In the genomic region with DNA sequence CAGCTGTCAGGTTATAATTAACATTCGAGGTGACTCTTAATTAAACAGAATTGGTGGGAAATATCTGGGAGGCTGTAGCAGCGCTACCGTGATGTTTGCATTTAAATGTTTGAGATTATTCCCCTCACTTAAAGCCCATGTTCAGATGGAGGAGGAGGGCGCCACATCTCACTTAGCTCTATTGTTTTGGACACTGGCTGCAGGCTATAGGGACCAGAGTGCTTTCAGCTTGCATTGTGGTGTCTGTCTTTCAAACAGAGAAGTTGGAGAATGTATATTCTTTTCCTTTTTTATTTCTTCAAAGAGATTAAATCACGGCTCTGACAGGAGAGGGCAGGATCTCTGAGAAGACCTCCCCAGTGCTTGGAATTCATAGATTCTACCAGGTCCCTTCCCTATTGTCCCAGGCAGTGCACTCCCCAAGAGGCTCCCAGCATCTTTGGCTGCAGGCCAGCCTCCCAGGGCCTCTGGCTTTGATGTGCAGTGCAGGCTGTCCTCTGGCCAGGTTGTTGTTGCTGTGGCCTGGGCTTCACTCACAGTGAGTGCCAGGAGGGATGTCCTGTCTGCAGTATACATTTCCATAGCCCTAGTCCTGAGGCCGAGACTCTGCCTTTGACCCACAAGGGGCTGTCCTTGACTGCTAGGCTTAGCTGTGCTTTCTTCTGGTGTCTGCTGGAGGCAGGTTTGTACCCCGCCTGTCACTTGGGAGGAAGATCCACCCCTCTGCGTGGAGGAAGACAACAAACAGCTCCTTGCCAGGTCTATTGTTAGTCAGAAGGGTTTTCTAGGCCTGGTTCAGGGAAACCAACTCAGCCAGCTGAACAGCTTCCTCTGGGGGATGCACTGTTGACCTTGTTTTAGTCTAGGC, we compare ENCODE assay signal across 8 mouse cellular contexts.
DNase-seq lines count a peak whose midpoint lies in the region; ATAC-seq and TF ChIP-seq lines count a peak whose summit lies in the region.

No protein-coding gene starts in this region.

- TF ChIP-seq POLR2A in cerebellum, adult 2 months (IDR thresholded peaks at IDR 0.05; ENCODE audit: borderline replicate concordance, insufficient read depth, low read length), result no peak

- TF ChIP-seq CTCF in cerebellum, adult 2 months (IDR thresholded peaks at IDR 0.05; ENCODE audit: borderline replicate concordance, insufficient read depth, low read depth, low read length), result no peak
- no peak for TF ChIP-seq CTCF in gastrocnemius, adult 2 months (IDR thresholded peaks at IDR 0.05)

- intact Hi-C loops in gastrocnemius, adult 2 months (cut with DNase I), result loop anchor here (2.0 kb wide), 1 partner anchor 86 kb away; no protein-coding TSS in a partner anchor

- DNase-seq in right cerebral cortex, postnatal 14 days, result peak; percentile 54
- DNase-seq in right cerebral cortex, adult 2 months (ENCODE audit: low spot score in 2 of 2), result no peak
- DNase-seq in cerebellum, adult 2 months, result peak; percentile 84 to 86
- DNase-seq in gastrocnemius, adult 2 months, result peak; percentile 87
- peak; percentile 48 for DNase-seq in ovary, postnatal 10 days (ENCODE audit: low spot score)
- DNase-seq in spleen, postnatal 36 days (ENCODE audit: low spot score in 2 of 2), result no peak

- no peak overlapping the region for H3K4me3 ChIP-seq in cerebellum, adult 2 months (replicated peaks; ENCODE audit: insufficient read depth, low read depth, low read length)
- H3K4me3 ChIP-seq in gastrocnemius, adult 2 months, result no peak overlapping the region; the same call in 1 of the 2 replicates
- H3K4me3 ChIP-seq in hindbrain, embryonic 13.5 days, result no peak overlapping the region
- no peak overlapping the region for H3K4me3 ChIP-seq in lung, embryonic 15.5 days

- peaks cover 45% of the 10 kb centered on the region for H3K4me1 ChIP-seq in cerebellum, adult 2 months (ENCODE audit: control insufficient read depth, insufficient read depth, low read length)
- peaks cover 33% of the 10 kb centered on the region for H3K4me1 ChIP-seq in hindbrain, embryonic 13.5 days (replicated peaks)
- H3K4me1 ChIP-seq in lung, embryonic 15.5 days, result peaks cover 25% of the 10 kb centered on the region

- no peaks in the 10 kb centered on the region for H3K9me3 ChIP-seq in hindbrain, embryonic 13.5 days
- H3K9me3 ChIP-seq in lung, embryonic 15.5 days, result no peaks in the 10 kb centered on the region

- H3K4me2 ChIP-seq in hindbrain, embryonic 13.5 days, result no peak overlapping the region
- no peak overlapping the region for H3K4me2 ChIP-seq in lung, embryonic 15.5 days

- WGBS in cerebellum, adult 2 months, result 39% methylated on average over 8 of the region's 8 CpGs
- WGBS in hindbrain, embryonic 13.5 days, result 21% methylated on average over 8 of the region's 8 CpGs
- WGBS in lung, embryonic 15.5 days, result 44% methylated on average over 8 of the region's 8 CpGs

- peak; percentile 71 for ATAC-seq in hindbrain, embryonic 13.5 days (ENCODE audit: low FRiP score)
- peak; percentile 82 for ATAC-seq in lung, embryonic 15.5 days (ENCODE audit: borderline replicate concordance, extremely low read depth, low FRiP score, low TSS enrichment)

- no peaks in the 10 kb centered on the region for H3K27me3 ChIP-seq in cerebellum, adult 2 months (ENCODE audit: control insufficient read depth, insufficient read depth, low read length)
- no peaks in the 10 kb centered on the region for H3K27me3 ChIP-seq in hindbrain, embryonic 13.5 days
- no peaks in the 10 kb centered on the region for H3K27me3 ChIP-seq in lung, embryonic 15.5 days

- H3K27ac ChIP-seq in cerebellum, adult 2 months (ENCODE audit: insufficient read depth, low read length), result peak overlapping the region; percentile 89
- H3K27ac ChIP-seq in gastrocnemius, adult 2 months, result peak overlapping the region; percentile 87
- peak overlapping the region; percentile 69 for H3K27ac ChIP-seq in hindbrain, embryonic 13.5 days
- no peak overlapping the region for H3K27ac ChIP-seq in lung, embryonic 15.5 days

- H3K9ac ChIP-seq in hindbrain, embryonic 13.5 days, result peak overlapping the region; percentile 6
- no peak overlapping the region for H3K9ac ChIP-seq in lung, embryonic 15.5 days

- H3K36me3 ChIP-seq in hindbrain, embryonic 13.5 days, result no peaks in the 10 kb centered on the region
- no peaks in the 10 kb centered on the region for H3K36me3 ChIP-seq in lung, embryonic 15.5 days

Comparison
In these comparisons a context has a peak if more than half of its experiments do, and no peak if none do; other contexts are left out.
1. DNase-seq: peak in right cerebral cortex, postnatal 14 days (single experiment), cerebellum, adult 2 months (2 of 2), gastrocnemius, adult 2 months (single experiment) and ovary, postnatal 10 days (single experiment); none in right cerebral cortex, adult 2 months (0 of 2) and spleen, postnatal 36 days (0 of 2).